Mouse (Mus musculus): ENCODE measurements around the gene Fbxo36. TPM values are rescaled to one million over a fixed set of nuclear protein-coding genes. Genes with fewer than 3 reads are reported as not detected.

Gene Fbxo36
- polyA plus RNA-seq, 2 experiments: 5.6 to 10.1 TPM

GRCm38 (mm10) chr1:84940322-84940721 is 100.7 kb downstream of the Fbxo36 start:
- Histone ChIP-seq H3K4me3 (replicated peaks; ENCODE audit: low read length) (no peak overlapping the region), H3K27me3 (ENCODE audit: control insufficient read depth, insufficient read depth, low read length) (0 out of 2 replicates have a peak, but pooled peaks cover 5% of the 10 kb centered on the region), H3K4me1 (ENCODE audit: control insufficient read depth, insufficient read depth, low read length) (no peaks in the 10 kb centered on the region), H3K4me2 (replicated peaks; ENCODE audit: low read depth, low read length, severe bottlenecking) (no peak overlapping the region), H3K27ac (replicated peaks; ENCODE audit: low read depth, low read length) (no peak overlapping the region), H3K9ac (ENCODE audit: low read depth, low read length, severe bottlenecking) (no peak overlapping the region), H3K36me3 (ENCODE audit: control insufficient read depth, insufficient read depth, low read length) (no peaks in the 10 kb centered on the region), H3K9me3 (ENCODE audit: control insufficient read depth, low read length) (no peaks in the 10 kb centered on the region)
- WGBS: 93% methylated on average over 2 of the region's 2 CpGs
- DNase-seq (ENCODE audit: low spot score) (no peak), ATAC-seq (ENCODE audit: low FRiP score, low read depth) (no peak)
- no peak for TF ChIP-seq POLR2A (IDR thresholded peaks at IDR 0.05; ENCODE audit: borderline replicate concordance, extremely low read depth, insufficient read depth, insufficient read length)

GRCm38 (mm10) chr1:84942666-84943065 is 103.0 kb downstream of the Fbxo36 start:
- Histone ChIP-seq H3K36me3 (ENCODE audit: control insufficient read depth, insufficient read depth, low read length) (no peaks in the 10 kb centered on the region), H3K4me3 (replicated peaks; ENCODE audit: low read length) (no peak overlapping the region), H3K9ac (ENCODE audit: low read depth, low read length, severe bottlenecking) (no peak overlapping the region), H3K4me1 (ENCODE audit: control insufficient read depth, insufficient read depth, low read length) (no peaks in the 10 kb centered on the region), H3K27ac (replicated peaks; ENCODE audit: low read depth, low read length) (no peak overlapping the region), H3K27me3 (ENCODE audit: control insufficient read depth, insufficient read depth, low read length) (no peaks in the 10 kb centered on the region), H3K4me2 (replicated peaks; ENCODE audit: low read depth, low read length, severe bottlenecking) (no peak overlapping the region), H3K9me3 (ENCODE audit: control insufficient read depth, low read length) (no peaks in the 10 kb centered on the region)
- ATAC-seq (ENCODE audit: low FRiP score, low read depth): no peak
- no peak for DNase-seq (ENCODE audit: low spot score)
- no peak for TF ChIP-seq POLR2A (IDR thresholded peaks at IDR 0.05; ENCODE audit: borderline replicate concordance, extremely low read depth, insufficient read depth, insufficient read length)

DNA sequence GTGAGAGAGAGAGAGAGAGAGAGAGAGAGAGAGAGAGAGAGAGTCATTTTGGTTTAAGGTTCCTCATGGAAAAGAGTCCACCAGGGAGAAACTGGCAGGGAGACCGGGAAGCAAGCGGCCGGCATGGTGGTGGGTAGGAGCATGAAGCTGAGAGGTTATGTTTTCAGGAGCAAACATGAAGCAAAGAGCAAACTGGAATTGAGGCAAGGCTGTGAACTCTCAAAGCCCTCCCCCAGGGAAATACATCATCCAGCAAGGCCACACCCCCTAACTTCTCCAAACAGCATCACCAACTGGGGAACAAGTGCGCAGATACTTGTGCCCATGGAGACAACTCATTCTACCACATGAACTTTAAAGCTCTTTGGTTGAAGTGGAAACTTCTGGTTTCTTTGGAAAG is 103.9 kb downstream of the Fbxo36 start:
- H3K4me3 ChIP-seq (replicated peaks; ENCODE audit: low read length): no peak overlapping the region
- H3K4me2 ChIP-seq (replicated peaks; ENCODE audit: low read depth, low read length, severe bottlenecking): no peak overlapping the region
- H3K36me3 ChIP-seq (ENCODE audit: control insufficient read depth, insufficient read depth, low read length): no peaks in the 10 kb centered on the region
- no peaks in the 10 kb centered on the region for H3K27me3 ChIP-seq (ENCODE audit: control insufficient read depth, insufficient read depth, low read length)
- DNase-seq (ENCODE audit: low spot score): no peak
- no peak for TF ChIP-seq POLR2A (IDR thresholded peaks at IDR 0.05; ENCODE audit: borderline replicate concordance, extremely low read depth, insufficient read depth, insufficient read length)
- WGBS: 90% methylated on average over 4 of the region's 4 CpGs
- H3K9ac ChIP-seq (ENCODE audit: low read depth, low read length, severe bottlenecking): no peak overlapping the region
- H3K9me3 ChIP-seq (ENCODE audit: control insufficient read depth, low read length): no peaks in the 10 kb centered on the region
- H3K27ac ChIP-seq (replicated peaks; ENCODE audit: low read depth, low read length): no peak overlapping the region
- ATAC-seq (ENCODE audit: low FRiP score, low read depth): no peak
- H3K4me1 ChIP-seq (ENCODE audit: control insufficient read depth, insufficient read depth, low read length): no peaks in the 10 kb centered on the region

GRCm38 (mm10) chr1:84945950-84946349 is 106.3 kb downstream of the Fbxo36 start:
- Histone ChIP-seq H3K27ac (replicated peaks; ENCODE audit: low read depth, low read length) (no peak overlapping the region), H3K27me3 (ENCODE audit: control insufficient read depth, insufficient read depth, low read length) (no peaks in the 10 kb centered on the region), H3K36me3 (ENCODE audit: control insufficient read depth, insufficient read depth, low read length) (no peaks in the 10 kb centered on the region), H3K4me3 (replicated peaks; ENCODE audit: low read length) (no peak overlapping the region), H3K4me1 (ENCODE audit: control insufficient read depth, insufficient read depth, low read length) (no peaks in the 10 kb centered on the region), H3K9me3 (ENCODE audit: control insufficient read depth, low read length) (no peaks in the 10 kb centered on the region), H3K9ac (ENCODE audit: low read depth, low read length, severe bottlenecking) (no peak overlapping the region), H3K4me2 (replicated peaks; ENCODE audit: low read depth, low read length, severe bottlenecking) (no peak overlapping the region)
- 80% methylated on average over 3 of the region's 3 CpGs for WGBS
- ATAC-seq (ENCODE audit: low FRiP score, low read depth) (no peak), DNase-seq (ENCODE audit: low spot score) (no peak)
- TF ChIP-seq POLR2A (IDR thresholded peaks at IDR 0.05; ENCODE audit: borderline replicate concordance, extremely low read depth, insufficient read depth, insufficient read length): no peak

- no peak overlapping the region for H3K4me2 ChIP-seq (replicated peaks; ENCODE audit: low read depth, low read length, severe bottlenecking)
- no peaks in the 10 kb centered on the region for H3K4me1 ChIP-seq (ENCODE audit: control insufficient read depth, insufficient read depth, low read length)
- no peaks in the 10 kb centered on the region for H3K36me3 ChIP-seq (ENCODE audit: control insufficient read depth, insufficient read depth, low read length)
- no peaks in the 10 kb centered on the region for H3K27me3 ChIP-seq (ENCODE audit: control insufficient read depth, insufficient read depth, low read length)
- no peak overlapping the region for H3K4me3 ChIP-seq (replicated peaks; ENCODE audit: low read length)
- no peak overlapping the region for H3K27ac ChIP-seq (replicated peaks; ENCODE audit: low read depth, low read length)
- H3K9me3 ChIP-seq (ENCODE audit: control insufficient read depth, low read length): no peaks in the 10 kb centered on the region
- ATAC-seq (ENCODE audit: low FRiP score, low read depth) (no peak), DNase-seq (ENCODE audit: low spot score) (no peak)
- H3K9ac ChIP-seq (ENCODE audit: low read depth, low read length, severe bottlenecking): no peak overlapping the region
- TF ChIP-seq POLR2A (IDR thresholded peaks at IDR 0.05; ENCODE audit: borderline replicate concordance, extremely low read depth, insufficient read depth, insufficient read length): no peak
- WGBS: 90% methylated on average over 2 of the region's 2 CpGs
These were observed 107.7 kb downstream of the Fbxo36 start for GRCm38 (mm10) chr1:84947390-84947789.

Other genes starting within 250 kb of the Fbxo36 start
- gene Dner, start 143.6 kb upstream of the Fbxo36 start, polyA plus RNA-seq (2012; rRNA removed): 5.9 and 7.5 TPM in 2 replicates
- 5.1 and 6.4 TPM in 2 replicates for gene Dner, start 143.6 kb upstream of the Fbxo36 start, polyA plus RNA-seq (2014; fragmentation: Nextera tagmentation; extraction: Ambion mirVana)
- gene Trip12, start 675 bp downstream of the Fbxo36 start, polyA plus RNA-seq (2012; rRNA removed): 80.2 and 87.3 TPM in 2 replicates
- 76.9 and 86.2 TPM in 2 replicates for gene Trip12, start 675 bp downstream of the Fbxo36 start, polyA plus RNA-seq (2014; fragmentation: Nextera tagmentation; extraction: Ambion mirVana)
- 0.18 and 0.20 TPM in 2 replicates for gene Slc16a14, start 95.3 kb downstream of the Fbxo36 start, polyA plus RNA-seq (2012; rRNA removed)
- 0.15 and 0.18 TPM in 2 replicates for gene Slc16a14, start 95.3 kb downstream of the Fbxo36 start, polyA plus RNA-seq (2014; fragmentation: Nextera tagmentation; extraction: Ambion mirVana)

All from limb, embryonic 14.5 days (tissue).